Mouse (Mus musculus) left cerebral cortex, adult 6 months (tissue): ENCODE results near the gene Gm867. TPM values are rescaled to one million over a fixed set of nuclear protein-coding genes. Genes with fewer than 3 reads are reported as not detected.

Experiments
- long read RNA-seq, 2 experiments: library from polyadenylated mRNA; unstranded; transcript quantifications; one replicate each; pipeline ENCODE4 v2.0.0; 2019 to 2020
- polyA plus RNA-seq: library from polyadenylated mRNA; unstranded; fragments of <200 nt; fragmentation: Nextera tagmentation; gene quantifications from 2 replicates; pipeline ENCODE4 v1.2.3, GENCODE M21; 2021

Gene Gm867
- 0.34 TPM in 1 of 2 replicates, not detected in the other for polyA plus RNA-seq
- long read RNA-seq, experiment 1, partial matches to known transcripts = 0 of 1 reads
- long read RNA-seq, experiment 1, other reads (novel, unspliced or antisense) = 0 of 1 reads
- long read RNA-seq, experiment 2 = 0 reads

DNA sequence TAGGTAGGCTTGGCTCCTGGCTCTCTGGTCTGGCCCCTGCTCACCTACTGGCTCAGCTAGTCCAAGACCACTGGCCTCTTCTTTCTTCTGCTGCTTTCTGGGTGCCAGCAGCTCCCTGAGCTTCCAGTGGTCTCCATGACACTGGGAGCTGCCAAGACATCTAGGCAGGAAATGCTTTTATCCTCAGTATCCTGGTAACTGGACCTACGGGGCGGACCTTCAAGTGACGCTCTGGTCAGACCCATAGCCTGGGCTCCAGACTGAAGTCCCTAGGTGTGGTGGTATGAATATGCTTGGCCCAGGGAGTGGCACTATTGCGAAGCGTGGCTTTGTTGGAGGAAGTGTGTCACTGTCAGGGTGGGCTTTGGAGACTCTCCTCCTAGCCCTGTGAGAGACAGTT lies at the start of gene Gm867:
Gene Gm867 (minus strand): TSS at position 153 of the 400 bp plus-strand sequence.

GRCm38 (mm10) chr10:75954381-75954811 lies 13.9 kb upstream of the Gm867 start, which contains the start of gene Gm5134:
Gene Gm5134, plus strand, starts transcription at chr10:75954514.

DNA sequence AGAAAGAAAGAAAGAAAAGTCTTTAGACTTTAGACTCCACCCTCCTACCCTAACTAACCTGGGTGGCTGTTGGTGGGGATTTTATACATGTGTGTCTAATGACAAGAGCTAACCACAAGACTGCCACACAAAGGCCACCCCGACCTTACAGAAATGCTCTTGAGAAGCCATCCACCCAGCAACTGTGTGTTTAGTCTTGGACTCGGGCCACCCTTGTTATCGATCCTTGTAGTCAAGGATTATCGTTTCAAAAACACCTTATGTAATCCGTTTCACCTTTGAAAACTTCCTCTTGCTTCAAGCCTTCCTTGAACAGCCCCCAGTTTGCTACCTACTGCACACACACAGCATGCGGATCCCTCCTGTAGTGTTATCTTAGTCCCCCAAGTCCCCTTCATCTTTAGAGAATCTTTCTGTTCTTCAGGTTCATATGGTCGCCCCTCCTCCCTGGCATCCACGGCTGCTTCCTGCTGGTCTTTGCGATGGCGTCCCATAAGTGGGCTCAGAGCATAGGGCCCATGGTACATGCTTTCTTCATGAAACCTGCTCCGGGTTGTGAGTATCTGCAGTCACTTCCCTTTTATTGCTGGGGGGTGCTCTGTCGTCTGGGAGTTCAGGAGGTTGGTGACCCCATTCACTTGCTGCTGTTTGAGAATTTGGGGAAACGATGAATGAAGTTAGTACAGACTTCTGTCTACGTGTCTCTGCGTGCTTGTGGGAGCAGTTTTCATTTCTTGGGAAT lies 2.4 kb upstream of the Gm867 start, which contains the start of gene Vpreb3:
Gene Vpreb3 (plus strand): TSS at position 322 of the 742 bp plus-strand sequence.

GRCm38 (mm10) chr10:75935680-75936541 lies 4.6 kb downstream of the Gm867 start, which contains the start of gene Mmp11:
Gene Mmp11, minus strand, starts transcription at chr10:75936496.

GRCm38 (mm10) chr10:75932891-75933290 lies 7.6 kb downstream of the Gm867 start, which contains the start of gene Chchd10:
Gene Chchd10, plus strand, starts transcription at chr10:75933130.

GRCm38 (mm10) chr10:75921026-75921725 lies 19.3 kb downstream of the Gm867 start, which contains the start of gene Smarcb1:
Gene Smarcb1, minus strand, starts transcription at chr10:75921617.

DNA sequence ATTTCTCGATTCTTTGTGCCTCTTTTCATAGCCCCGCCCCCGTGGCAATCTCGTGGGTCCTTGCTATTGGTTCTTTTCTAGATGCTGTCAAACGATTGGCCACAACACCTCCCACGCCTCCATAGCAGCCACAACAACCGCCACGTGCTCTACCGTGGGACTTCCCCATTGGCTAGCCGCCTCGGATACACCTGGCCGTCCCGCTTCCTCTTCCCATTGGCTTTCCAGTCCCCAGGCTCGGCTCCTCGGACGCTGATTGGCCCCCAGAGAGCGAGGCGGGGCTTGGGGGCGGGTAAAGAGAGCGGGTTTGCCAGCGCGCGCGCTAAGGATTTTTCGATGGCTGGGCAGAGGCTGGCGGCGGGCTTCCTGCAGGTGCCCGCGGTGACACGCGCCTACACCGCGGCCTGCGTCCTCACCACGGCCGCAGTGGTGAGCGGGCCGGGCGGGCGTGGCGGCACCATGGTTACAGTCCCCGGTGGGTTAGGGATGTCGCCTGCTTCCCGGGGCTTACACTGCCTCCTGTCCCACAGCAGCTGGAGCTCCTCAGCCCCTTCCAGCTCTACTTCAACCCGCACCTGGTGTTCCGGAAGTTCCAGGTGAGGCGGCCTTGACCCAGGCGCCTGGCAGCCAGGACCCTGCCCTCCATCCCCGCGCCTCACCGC lies 47.3 kb downstream of the Gm867 start, which contains the start of gene Derl3:
Gene Derl3 (plus strand): TSS at position 325 of the 662 bp plus-strand sequence.

Other genes starting within 250 kb of the Gm867 start
- gene Cabin1, start 176.3 kb downstream of the Gm867 start, polyA plus RNA-seq = 18.0 and 21.6 TPM in 2 replicates
- 192 and 230 TPM in 2 replicates for gene Ddt, start 167.3 kb downstream of the Gm867 start, polyA plus RNA-seq
- not detected in 2 replicates for gene Gm20441, start 159.7 kb downstream of the Gm867 start, polyA plus RNA-seq
- gene Gstt3, start 159.3 kb downstream of the Gm867 start, polyA plus RNA-seq = 8.3 and 10.4 TPM in 2 replicates
- 44.3 and 47.6 TPM in 2 replicates for gene Gstt1, start 142.1 kb downstream of the Gm867 start, polyA plus RNA-seq
- gene Gstt4, start 118.1 kb downstream of the Gm867 start, polyA plus RNA-seq = not detected in 2 replicates
- gene Gstt2, start 103.2 kb downstream of the Gm867 start, polyA plus RNA-seq = 5.7 and 6.3 TPM in 2 replicates
- 1,436 and 1,608 TPM in 2 replicates for gene Mif, start 80.4 kb downstream of the Gm867 start, polyA plus RNA-seq
- 1.8 and 2.2 TPM in 2 replicates for gene Derl3, start 47.3 kb downstream of the Gm867 start, polyA plus RNA-seq
- gene Smarcb1, start 19.1 kb downstream of the Gm867 start, polyA plus RNA-seq = 107 and 113 TPM in 2 replicates
- gene Chchd10, start 7.5 kb downstream of the Gm867 start, polyA plus RNA-seq = 1,355 and 1,446 TPM in 2 replicates
- 1.6 and 1.7 TPM in 2 replicates for gene Mmp11, start 4.2 kb downstream of the Gm867 start, polyA plus RNA-seq
- gene Vpreb3, start 2.4 kb upstream of the Gm867 start, polyA plus RNA-seq = 0.36 TPM in 1 of 2 replicates, not detected in the other
- gene Gm5134, start 13.8 kb upstream of the Gm867 start, polyA plus RNA-seq = not detected in 2 replicates
- gene Zfp280b, start 92.0 kb upstream of the Gm867 start, polyA plus RNA-seq = 3.8 and 5.1 TPM in 2 replicates
- not detected in 2 replicates for gene Slc5a4b, start 170.3 kb upstream of the Gm867 start, polyA plus RNA-seq
- not detected in 2 replicates for gene Slc5a4a, start 206.8 kb upstream of the Gm867 start, polyA plus RNA-seq